13 mouse cellular contexts compared by ENCODE assay signal in genomic region chr2:179467839-179468445, GRCm38 (mm10). TPM values are rescaled to one million over a fixed set of nuclear protein-coding genes. Genes with fewer than 3 reads are reported as not detected.
DNase-seq lines count a peak whose midpoint lies in the region; ATAC-seq lines count a peak whose summit lies in the region.
"Had no signal": no experiment of that assay in that cellular context is flagged by ENCODE, and none has a peak within 500 bp of the region (broad histone marks: within the 10 kb centered on the region; RNA-seq: fewer than 3 reads in every experiment).

No protein-coding gene starts in this region.

- H3K4me1 ChIP-seq in hindbrain, embryonic 12.5 days: peaks cover 6% of the 10 kb centered on the region; the same call in 1 of the 2 replicates
- no peaks in the 10 kb centered on the region for H3K4me1 ChIP-seq in hindbrain, embryonic 11.5 days (replicated peaks; ENCODE audit: control insufficient read depth, insufficient read depth, low read length)
- peaks cover 24% of the 10 kb centered on the region for H3K4me1 ChIP-seq in forebrain, embryonic 16.5 days (replicated peaks; ENCODE audit: control insufficient read depth, insufficient read depth, low read length)

- WGBS in hindbrain, embryonic 12.5 days: 86% methylated on average over 8 of the region's 8 CpGs
- WGBS in hindbrain, embryonic 11.5 days: 90% methylated on average over 8 of the region's 8 CpGs
- WGBS in forebrain, embryonic 16.5 days: 67% methylated on average over 8 of the region's 8 CpGs

- no peak overlapping the region for H3K4me2 ChIP-seq in hindbrain, embryonic 12.5 days (replicated peaks)
- H3K4me2 ChIP-seq in hindbrain, embryonic 11.5 days (replicated peaks; ENCODE audit: low read depth, low read length): no peak overlapping the region
- H3K4me2 ChIP-seq in forebrain, embryonic 16.5 days (ENCODE audit: low read length): no peak overlapping the region
- H3K4me2 ChIP-seq: lung, embryonic 14.5 days had no signal

- DNase-seq in hindbrain, embryonic 11.5 days (ENCODE audit: low spot score): no peak
- DNase-seq in Muller cell, postnatal 12 days (ENCODE audit: inconsistent ontology term): peak; percentile 29
- peak; percentile 44 to 63 for DNase-seq in kidney, postnatal 4 days
- no peak for DNase-seq in urinary bladder, adult 18-20 months (ENCODE audit: low spot score in 2 of 2)
- DNase-seq in heart, adult 11 months: no peak
- no peak for DNase-seq in natural killer cell, adult 2 months (ENCODE audit: low spot score in 2 of 2)
- DNase-seq: adrenal gland, adult 2 months; B cell, adult 2 months; cerebellum, postnatal 36 days; lung, embryonic 14.5 days; right cerebral cortex, adult 18-20 months had no signal

- peaks cover 25% of the 10 kb centered on the region for H3K9me3 ChIP-seq in hindbrain, embryonic 12.5 days (replicated peaks)
- peaks cover 4% of the 10 kb centered on the region; the same call in 1 of the 2 replicates for H3K9me3 ChIP-seq in hindbrain, embryonic 11.5 days (ENCODE audit: control insufficient read depth, low read length)
- no peaks in the 10 kb centered on the region for H3K9me3 ChIP-seq in forebrain, embryonic 16.5 days (ENCODE audit: control insufficient read depth, low read length)

- no peak overlapping the region for H3K4me3 ChIP-seq in hindbrain, embryonic 12.5 days
- no peak overlapping the region for H3K4me3 ChIP-seq in hindbrain, embryonic 11.5 days (ENCODE audit: low read depth, low read length)
- no peak overlapping the region for H3K4me3 ChIP-seq in forebrain, embryonic 16.5 days (replicated peaks; ENCODE audit: low read length)

- no peaks in the 10 kb centered on the region for H3K27me3 ChIP-seq in hindbrain, embryonic 12.5 days
- H3K27me3 ChIP-seq in hindbrain, embryonic 11.5 days (ENCODE audit: control insufficient read depth, insufficient read depth, low read length): no peaks in the 10 kb centered on the region
- H3K27me3 ChIP-seq in forebrain, embryonic 16.5 days (replicated peaks; ENCODE audit: control insufficient read depth, insufficient read depth, low read length): no peaks in the 10 kb centered on the region

- H3K36me3 ChIP-seq in hindbrain, embryonic 12.5 days: 0 out of 2 replicates have a peak, but pooled peaks cover 4% of the 10 kb centered on the region
- H3K36me3 ChIP-seq in hindbrain, embryonic 11.5 days (ENCODE audit: control insufficient read depth, insufficient read depth, low read length): no peaks in the 10 kb centered on the region
- H3K36me3 ChIP-seq in forebrain, embryonic 16.5 days (ENCODE audit: control insufficient read depth, insufficient read depth): no peaks in the 10 kb centered on the region

- no peak overlapping the region for H3K9ac ChIP-seq in hindbrain, embryonic 12.5 days
- H3K9ac ChIP-seq in hindbrain, embryonic 11.5 days (ENCODE audit: low read depth, low read length): no peak overlapping the region
- H3K9ac ChIP-seq in forebrain, embryonic 16.5 days (replicated peaks; ENCODE audit: low read depth, low read length): no peak overlapping the region
- H3K9ac ChIP-seq: lung, embryonic 14.5 days had no signal

- peak; percentile 46; the same call in 1 of the 2 replicates for ATAC-seq in hindbrain, embryonic 12.5 days (ENCODE audit: low FRiP score)
- ATAC-seq in hindbrain, embryonic 11.5 days (ENCODE audit: low FRiP score): no peak
- peak; percentile 37 for ATAC-seq in forebrain, embryonic 16.5 days

- no peak overlapping the region for H3K27ac ChIP-seq in hindbrain, embryonic 12.5 days
- no peak overlapping the region for H3K27ac ChIP-seq in hindbrain, embryonic 11.5 days (ENCODE audit: low read depth, low read length)
- H3K27ac ChIP-seq in forebrain, embryonic 16.5 days (ENCODE audit: low read length): no peak overlapping the region

RNA-seq across cellular contexts. Expression of gene Cdh4, which starts 25.7 kb away (rescaled TPM):
- polyA plus RNA-seq in hindbrain, embryonic 12.5 days (2016; fragmentation: Nextera tagmentation; extraction: Ambion mirVana): 25.1 and 26.1 TPM in 2 replicates
- 8.2 and 8.8 TPM in 2 replicates for polyA plus RNA-seq in hindbrain, embryonic 11.5 days (2014; fragmentation: Nextera tagmentation; extraction: Ambion mirVana)
- 57.4 and 59.4 TPM in 2 replicates for polyA plus RNA-seq in forebrain, embryonic 16.5 days (2015; fragmentation: Nextera tagmentation; extraction: Ambion mirVana)

Comparison
In these comparisons a context has a peak if more than half of its experiments do, and no peak if none do; other contexts are left out.
1. DNase-seq: peak in Muller cell, postnatal 12 days (single experiment) and kidney, postnatal 4 days (2 of 2); none in hindbrain, embryonic 11.5 days (single experiment), urinary bladder, adult 18-20 months (0 of 2), heart, adult 11 months (single experiment) and natural killer cell, adult 2 months (0 of 2).